Mouse (Mus musculus) c-Kit-positive CD71-positive TER-119-positive erythroid progenitor cells, embryonic 14.5 days (primary cell): Measurements from ENCODE around the gene Rpl4.
"Not testable (repeated sequence)": the region's sequence is repeated elsewhere in the genome, so short reads cannot be mapped to it uniquely, and the experiment has no call there.

Experiments
- DNase-seq: peaks from one replicate; pipeline ENCODE4 v3.0.0-alpha.2; 2013; ENCODE audit warnings: low spot score

Gene Rpl4

GRCm38 (mm10) chr9:64172816-64173665, at the start of gene Rpl4, which contains the start of gene Zwilch:
Rpl4 (plus strand) TSS chr9:64173375.
Zwilch (minus strand) TSS chr9:64173104.
- peak; percentile 91 for DNase-seq

GRCm38 (mm10) chr9:64124846-64125245, 48.3 kb upstream of the Rpl4 start:
- not testable (repeated sequence) for DNase-seq

GRCm38 (mm10) chr9:64125307-64125706, 47.9 kb upstream of the Rpl4 start:
- DNase-seq, result no peak

DNA sequence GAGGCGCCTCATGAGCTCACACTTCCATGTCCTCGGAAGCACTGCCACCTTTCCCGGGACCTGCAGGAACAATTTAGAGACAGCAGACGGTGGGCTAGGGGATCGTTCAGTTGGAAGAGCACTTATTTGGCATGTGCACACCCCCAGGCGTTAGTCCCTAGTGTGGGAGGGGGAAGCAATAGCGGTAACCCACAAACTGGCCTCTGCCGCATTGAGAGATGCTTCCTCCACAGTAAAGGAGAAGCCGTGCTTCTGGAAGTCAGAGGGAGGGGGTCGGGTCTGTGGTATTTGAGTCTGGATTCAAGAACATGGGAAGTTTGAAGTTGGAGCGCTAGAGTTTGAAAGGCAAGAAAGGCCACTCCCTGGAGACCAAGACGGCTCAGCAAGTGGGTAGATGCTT, 47.1 kb upstream of the Rpl4 start:
- DNase-seq, result no peak

- DNase-seq, result no peak
These were observed 41.6 kb upstream of the Rpl4 start for GRCm38 (mm10) chr9:64131623-64132022.

GRCm38 (mm10) chr9:64138896-64139295, 34.3 kb upstream of the Rpl4 start:
- DNase-seq, result peak; percentile 37

DNA sequence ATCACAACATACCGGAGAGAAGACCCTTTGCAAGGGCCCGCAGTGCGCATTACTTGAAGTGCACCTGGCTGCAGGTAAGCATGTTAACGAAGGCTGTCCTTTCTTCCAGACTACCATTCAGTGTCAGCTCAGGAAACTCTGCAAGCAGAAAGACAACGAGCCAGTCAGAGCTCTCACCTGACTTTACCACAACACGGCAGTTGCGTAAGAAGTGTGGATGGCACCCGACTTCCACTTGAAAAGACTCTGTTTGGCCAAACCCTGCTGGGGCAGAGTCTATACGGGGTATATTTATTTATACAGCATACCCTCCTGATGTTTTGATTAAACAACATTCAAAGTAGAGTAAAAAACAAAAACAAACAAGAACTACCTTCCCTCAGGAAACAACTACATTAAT, 33.3 kb upstream of the Rpl4 start:
- no peak for DNase-seq

DNA sequence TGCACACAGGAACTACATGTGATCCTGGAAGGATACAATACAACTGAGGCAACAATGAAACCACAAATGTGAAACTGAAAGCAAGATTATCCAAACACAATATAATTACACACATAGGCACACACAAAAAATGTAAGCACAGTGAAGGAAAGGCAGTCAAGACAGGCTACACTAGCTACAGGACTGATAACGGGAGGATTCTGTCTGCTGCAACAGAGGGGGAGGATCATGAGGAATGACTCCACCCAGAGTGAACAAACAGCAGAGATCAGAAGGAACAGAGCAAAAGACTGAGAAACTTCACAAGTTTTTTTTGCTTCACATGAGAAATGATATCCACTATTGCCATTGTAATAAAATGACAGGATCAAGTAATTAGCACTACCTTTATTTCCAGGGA, 16.5 kb upstream of the Rpl4 start:
- no peak for DNase-seq

- DNase-seq, result no peak
These were observed 12.7 kb upstream of the Rpl4 start for GRCm38 (mm10) chr9:64160471-64160870.

- DNase-seq, result not testable (repeated sequence)
These were observed 3.2 kb upstream of the Rpl4 start for GRCm38 (mm10) chr9:64169967-64170366.

- DNase-seq, result peak; percentile 35
These were observed 895 bp upstream of the Rpl4 start for GRCm38 (mm10) chr9:64172145-64172815.

- no peak for DNase-seq
These were observed 568 bp downstream of the Rpl4 start for GRCm38 (mm10) chr9:64173666-64174220.

GRCm38 (mm10) chr9:64174341-64174740, 1.2 kb downstream of the Rpl4 start:
- DNase-seq, result no peak

- DNase-seq, result no peak
These were observed 1.6 kb downstream of the Rpl4 start for GRCm38 (mm10) chr9:64174766-64175165.

DNA sequence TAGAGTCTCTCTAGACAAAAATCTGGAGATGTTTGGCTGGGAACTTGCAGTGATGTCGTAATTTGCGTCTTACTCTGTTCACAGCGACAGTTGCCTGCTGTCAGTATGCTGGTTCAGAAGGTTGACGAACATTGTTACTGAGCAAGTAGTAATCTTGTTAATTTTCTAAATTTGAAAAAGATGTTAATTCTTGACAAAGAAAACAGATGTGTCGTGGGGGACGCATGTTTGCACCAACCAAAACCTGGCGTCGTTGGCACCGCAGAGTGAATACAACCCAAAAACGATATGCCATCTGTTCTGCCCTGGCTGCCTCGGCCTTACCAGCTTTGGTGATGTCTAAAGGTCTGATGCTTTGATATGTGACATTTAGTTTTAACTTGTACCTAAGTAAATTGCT, 2.2 kb downstream of the Rpl4 start:
- no peak for DNase-seq

- DNase-seq, result no peak
These were observed 5.4 kb downstream of the Rpl4 start for GRCm38 (mm10) chr9:64178610-64178973.

DNA sequence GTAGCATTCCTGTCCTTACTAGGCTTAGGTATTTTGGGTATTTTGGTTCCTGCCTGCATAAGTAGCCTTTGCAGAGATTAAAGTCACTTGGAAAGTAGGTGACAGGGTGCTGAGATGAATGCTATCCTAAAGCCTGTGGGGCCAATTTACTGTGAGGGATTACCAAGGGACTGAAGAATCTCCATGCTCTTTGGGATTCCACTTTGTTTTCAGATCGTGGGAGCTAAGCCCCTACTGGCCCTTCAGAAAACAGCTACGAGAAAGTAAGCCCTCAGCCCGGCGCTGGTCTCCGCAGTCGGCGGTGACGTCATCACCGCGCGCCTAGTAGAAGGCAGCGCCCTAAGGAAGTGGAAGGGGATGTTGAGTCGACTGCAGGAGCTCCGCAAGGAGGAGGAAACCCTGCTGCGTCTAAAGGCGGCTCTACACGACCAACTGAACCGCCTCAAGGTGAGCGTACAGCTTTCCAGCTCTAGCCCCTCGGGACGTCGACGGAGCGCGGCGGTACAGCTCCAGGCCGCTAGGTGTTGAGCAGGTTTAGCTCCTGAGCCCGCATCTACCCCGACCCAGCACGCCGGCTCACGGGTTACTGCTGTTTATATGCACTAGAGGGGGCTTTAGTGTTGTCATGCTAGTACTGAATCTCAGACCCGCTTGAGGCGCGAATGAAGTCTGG, 5.9 kb downstream of the Rpl4 start, which contains the start of gene Snapc5:
TSS of gene Snapc5 (plus strand) at position 301 of the 673 bp plus-strand sequence.
- peak; percentile 91 for DNase-seq

GRCm38 (mm10) chr9:64183295-64183694, 10.1 kb downstream of the Rpl4 start:
- not testable (repeated sequence) for DNase-seq

GRCm38 (mm10) chr9:64184166-64184840, 11.1 kb downstream of the Rpl4 start:
- DNase-seq, result no peak

DNA sequence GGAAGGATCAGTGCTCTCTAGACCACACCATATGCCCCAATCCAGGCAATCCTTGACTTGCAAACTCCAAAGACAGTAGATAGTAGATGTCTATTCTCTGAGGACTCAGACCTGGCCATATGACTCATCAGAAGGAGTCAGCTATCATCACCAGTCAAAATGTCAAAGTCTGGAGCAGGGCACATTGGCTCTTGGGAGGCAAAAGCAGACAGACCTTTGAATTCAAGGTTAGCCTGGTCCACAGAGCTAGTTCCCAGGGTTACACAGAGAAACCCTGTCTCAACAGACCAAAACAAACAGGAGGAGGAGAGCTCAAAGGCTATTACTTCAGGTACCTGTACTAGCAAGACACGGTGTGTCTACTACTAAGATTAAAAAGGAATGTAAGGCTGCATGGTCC, 20.7 kb downstream of the Rpl4 start:
- no peak for DNase-seq

DNA sequence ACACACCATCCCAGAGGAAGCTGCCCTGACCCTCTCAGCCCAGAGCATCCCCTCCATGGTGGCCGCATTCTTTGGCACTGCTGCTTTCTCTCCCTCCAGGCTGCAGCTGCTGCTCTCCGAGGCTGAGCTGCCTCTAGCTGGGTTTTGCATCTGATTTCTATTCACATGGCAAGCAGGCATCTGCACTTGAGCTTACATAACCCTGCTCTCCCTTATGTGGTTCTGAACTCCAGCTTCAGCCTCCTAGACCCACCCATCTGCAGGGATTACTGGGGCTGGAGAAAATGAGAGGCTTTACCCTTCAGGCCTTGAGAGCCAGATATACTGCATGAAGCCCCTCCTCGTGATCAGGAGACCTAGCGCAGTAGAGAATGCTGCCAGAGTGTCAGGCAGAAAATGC, 22.4 kb downstream of the Rpl4 start:
- no peak for DNase-seq

DNA sequence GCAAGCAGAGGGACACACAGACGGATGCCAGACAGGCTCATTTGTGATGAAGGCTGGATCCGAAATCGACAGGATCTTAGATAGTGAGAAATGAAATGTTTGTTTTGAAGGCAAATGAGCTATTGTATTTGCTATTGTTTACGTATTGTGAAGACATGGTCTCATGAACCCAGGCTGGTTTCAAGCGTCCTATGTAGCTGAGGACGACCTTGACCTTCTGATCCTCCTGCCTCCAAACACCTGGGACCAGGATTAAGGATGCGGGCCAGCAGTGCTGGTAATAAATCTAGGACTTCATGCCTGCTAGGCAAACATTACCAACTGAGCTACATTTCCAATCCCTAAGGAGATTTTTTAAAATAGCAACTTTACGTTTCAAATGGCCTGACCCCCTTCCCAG, 24.3 kb downstream of the Rpl4 start:
- DNase-seq, result no peak
